Mouse (Mus musculus) gastrocnemius, postnatal 14 days (tissue): ENCODE measurements around the gene Mettl25. TPM values are rescaled to one million over a fixed set of nuclear protein-coding genes. Genes with fewer than 3 reads are reported as not detected.

Experiments
- DNase-seq: peaks from one replicate; pipeline ENCODE4 v3.0.0; 2021; ENCODE audit warnings: mixed read lengths
- intact Hi-C: fragments of 180-260 bp; cut with DNase I; formaldehyde crosslinking; loops from one replicate; pipeline ENCODE4 v1.15.1; 2025; ENCODE audit warnings: low total_unique reads
- total RNA-seq, 2 experiments: library from RNA; stranded (reverse); gene quantifications; 2 replicates each; pipeline ENCODE4 v1.2.3; 2021

Mettl25 gene
- total RNA-seq, 2 experiments from 2014 or later = 3.5 to 3.9 TPM

DNA sequence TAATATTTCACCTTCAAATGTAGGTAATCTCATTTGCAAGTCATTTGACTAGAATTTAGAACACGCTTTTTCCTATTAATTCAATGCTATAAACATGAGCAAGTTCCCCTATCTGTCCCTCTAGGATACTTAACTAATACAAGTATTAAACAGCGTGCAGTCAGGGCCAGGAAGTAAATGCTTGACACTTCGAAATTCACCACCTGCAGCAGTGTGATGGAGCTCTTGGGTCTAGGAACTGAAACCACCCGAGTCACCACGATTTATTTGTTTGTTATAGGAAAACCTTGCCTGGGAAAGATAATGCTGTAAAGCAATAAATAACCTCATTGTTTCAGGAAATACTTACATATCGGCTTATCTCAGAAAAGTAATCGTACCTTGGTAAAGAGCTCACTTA, 81.1 kb downstream of the Mettl25 start:
- no peak for DNase-seq
- intact Hi-C loops = no loop called here

DNA sequence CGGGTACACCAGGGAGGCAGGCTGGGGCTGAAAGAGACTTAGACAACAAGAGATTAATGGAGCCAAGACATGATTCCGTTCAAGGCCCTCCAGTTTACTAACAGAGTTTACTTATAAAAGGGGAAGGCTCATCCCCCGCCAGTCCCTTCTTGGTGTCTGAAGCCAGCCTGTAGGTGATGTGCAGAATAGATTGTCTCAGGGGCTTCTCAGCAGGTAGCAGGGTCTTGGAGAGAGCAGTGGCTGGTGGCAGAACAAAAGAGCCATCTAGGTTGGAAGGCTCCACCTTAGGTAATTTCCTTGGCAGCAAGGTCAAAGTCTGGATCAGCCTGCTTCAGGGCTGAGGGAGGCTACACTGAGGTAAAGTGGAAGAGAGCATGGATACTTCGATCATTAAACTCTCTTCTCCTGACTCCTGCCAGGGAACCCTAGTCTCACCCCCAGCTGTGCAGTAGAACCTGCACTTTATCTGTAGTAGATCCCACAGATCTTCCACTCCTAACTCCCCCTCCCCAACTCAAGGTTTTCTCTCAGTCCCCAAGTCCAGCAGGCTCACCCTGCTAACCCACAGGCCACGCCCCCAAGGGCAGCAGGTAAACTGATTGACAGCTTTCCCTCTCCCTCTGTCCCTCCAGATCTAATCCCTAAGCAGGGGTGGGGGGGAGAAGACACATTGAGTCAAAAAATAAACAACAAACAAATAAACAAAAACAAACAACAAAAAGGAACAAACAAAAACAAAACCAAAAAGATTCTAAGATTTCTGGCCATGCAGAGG, 87.2 kb downstream of the Mettl25 start:
- intact Hi-C loops = no loop called here

DNA sequence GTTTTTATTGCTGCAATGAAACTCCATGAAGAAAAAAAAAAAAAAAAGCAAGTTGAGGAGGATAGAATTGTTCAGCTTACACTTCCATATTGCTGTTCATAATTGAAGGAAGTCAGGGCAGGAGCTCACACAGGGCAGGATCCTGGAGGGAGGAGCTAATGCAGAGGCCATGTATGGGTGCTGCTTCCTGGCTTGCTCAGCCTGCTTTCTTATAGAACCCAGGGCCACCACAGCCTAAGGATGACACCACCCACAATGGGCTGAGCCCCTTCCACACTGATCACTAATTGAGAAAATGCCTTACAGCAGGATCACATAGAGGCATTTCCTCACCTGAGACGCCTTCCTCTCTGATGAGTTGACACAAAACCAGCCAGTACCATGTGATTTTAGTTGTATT, 95.2 kb downstream of the Mettl25 start:
- intact Hi-C loops = no loop called here

More for the DNA sequence above, 87.2 kb downstream of the Mettl25 start:
- DNase-seq = no peak

DNA sequence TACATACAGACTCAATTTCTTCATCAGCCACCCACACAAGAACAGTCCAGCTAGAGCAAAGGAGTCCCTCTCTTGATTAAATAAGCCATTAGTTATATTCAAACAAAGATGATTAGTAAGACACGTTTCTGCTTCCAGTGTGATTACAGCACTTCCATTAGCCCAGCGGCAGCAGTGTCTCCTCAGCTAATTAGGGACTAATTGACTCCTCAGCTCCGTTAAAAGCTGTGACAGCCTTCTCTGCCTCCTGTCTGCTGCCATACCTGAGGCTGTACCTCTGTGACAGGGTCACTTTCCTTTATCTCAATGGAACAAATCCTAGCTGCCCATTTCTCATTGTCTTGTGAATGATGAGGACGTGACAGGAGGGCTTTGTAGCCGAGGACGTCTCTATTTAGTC, 99.4 kb downstream of the Mettl25 start:
- intact Hi-C loops = no loop called here

More for the DNA sequence above, 95.2 kb downstream of the Mettl25 start:
- no peak for DNase-seq

DNA sequence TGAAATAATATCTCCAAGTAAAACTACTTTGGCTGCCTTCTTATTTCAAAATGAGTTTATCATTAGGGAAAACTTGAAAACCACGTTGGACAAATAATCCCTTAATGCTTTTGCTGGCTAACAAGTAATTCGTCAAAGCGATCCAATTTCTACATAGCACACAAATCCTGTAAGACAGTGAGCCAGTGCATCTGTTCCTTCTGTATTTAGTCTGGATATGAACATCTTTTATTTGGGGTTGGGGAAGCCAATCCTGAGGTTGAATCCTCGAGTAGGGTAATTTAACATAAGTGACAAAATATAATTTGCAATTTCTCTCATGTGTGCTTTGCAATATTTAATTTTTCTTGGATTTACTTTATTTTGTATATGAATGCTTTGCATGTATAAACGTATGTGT, 102.2 kb downstream of the Mettl25 start:
- DNase-seq = no peak
- intact Hi-C loops = no loop called here

More for the DNA sequence above, 99.4 kb downstream of the Mettl25 start:
- DNase-seq = no peak

DNA sequence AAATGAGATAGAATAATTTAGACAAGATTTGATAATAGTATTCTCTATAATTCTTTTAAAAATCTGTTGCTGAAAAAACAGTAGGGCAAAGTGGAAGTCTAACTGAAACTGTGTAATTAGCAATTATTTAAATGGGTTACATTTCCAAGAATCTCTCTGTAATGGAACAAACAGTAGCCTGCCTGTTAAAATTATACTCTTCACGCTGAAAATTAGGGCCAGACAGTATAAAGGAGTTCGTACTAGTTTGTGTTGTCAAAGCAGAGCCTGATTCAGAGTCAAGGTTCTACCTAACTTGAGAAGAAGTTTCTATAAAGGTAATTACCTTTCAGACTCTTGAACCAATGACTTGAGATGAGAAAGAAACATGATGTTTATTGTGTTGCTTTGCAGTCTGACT, 113.4 kb downstream of the Mettl25 start:
- intact Hi-C loops = no loop called here
- DNase-seq = no peak

DNA sequence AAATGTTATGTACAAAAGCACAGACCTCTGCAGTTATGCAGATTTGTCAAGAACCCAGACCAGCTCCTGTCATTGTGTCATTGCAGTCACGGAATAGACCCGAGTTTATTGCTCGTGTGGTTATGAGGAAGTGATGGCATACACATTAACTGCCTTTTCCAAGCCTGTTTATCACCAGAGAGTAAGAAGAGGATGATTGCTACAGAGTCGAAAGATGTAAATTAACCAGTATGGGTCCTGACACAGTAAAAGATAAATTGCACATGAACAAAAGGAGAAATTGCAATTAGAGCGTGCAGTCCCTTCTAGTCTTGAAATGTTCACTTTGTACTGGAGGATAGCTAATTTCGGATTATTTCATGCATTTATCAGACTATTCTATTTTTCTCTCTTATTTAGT, 113.8 kb downstream of the Mettl25 start:
- DNase-seq = no peak
- intact Hi-C loops = no loop called here

DNA sequence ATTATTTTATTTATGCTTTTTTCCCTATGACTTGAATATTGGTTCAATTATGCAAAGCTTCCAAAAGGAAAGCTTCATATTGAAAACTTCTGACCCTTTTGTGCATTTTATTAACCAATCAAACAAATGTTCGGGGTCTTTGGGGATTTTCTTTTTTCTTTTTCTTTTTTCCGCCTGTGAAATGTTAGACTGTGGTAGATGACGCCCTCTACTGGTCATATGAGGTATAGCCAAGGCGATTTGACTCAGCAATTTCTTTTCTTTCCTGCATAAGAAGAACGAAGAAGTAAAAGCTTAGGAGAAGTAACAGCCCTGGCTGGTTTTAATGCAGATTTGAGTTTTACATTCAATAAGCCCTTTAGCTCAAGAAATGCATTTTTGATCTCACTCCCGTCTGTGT, 126.3 kb downstream of the Mettl25 start:
- intact Hi-C loops = no loop called here
- no peak for DNase-seq

DNA sequence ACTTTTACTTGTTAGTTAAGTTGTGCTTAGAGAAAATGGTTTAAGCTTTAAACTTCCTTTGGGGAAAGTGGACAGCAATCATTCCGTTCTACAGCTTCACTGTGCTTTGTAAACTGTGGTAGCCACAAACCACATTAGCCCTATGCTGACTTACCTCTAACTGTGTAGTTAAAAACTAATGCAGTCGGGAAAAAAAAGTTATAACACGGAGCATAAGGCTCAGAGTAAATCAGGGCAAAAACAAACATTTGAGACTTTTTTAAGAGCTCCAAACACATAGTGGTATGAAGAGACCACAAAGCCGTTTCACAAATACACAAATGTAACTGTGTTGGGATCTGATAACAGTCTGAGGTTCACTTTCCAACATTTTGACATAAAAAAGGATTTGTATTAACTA, 126.8 kb downstream of the Mettl25 start:
- intact Hi-C loops = no loop called here
- DNase-seq = no peak

DNA sequence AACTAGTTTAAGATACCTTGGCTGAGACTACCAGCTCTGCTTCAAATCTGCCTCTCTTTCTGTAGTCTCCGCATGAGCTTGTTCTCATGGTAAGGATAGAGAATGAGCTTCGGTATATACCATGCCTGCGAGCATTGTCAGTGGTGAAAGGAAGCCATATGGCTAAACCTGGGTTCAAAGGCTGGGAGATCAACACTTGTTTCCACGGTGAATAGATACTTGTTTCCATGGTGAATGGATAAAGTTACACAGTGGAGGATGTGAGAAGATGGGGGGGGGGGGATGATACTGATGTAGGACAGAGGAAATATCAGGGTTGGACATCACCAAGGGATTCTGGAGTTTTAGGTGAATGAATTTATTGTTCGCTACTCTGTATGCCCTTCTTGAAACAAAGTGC, 128.0 kb downstream of the Mettl25 start:
- no peak for DNase-seq
- intact Hi-C loops = no loop called here

Other genes starting within 250 kb of the Mettl25 start
- 10 to 100 TPM in 1 of 2 experiments, 1 to 10 TPM in 1; 9.4 to 10.2 TPM for gene Ccdc59, start 313 bp downstream of the Mettl25 start, total RNA-seq